Mouse (Mus musculus) gastrocnemius, adult 18-20 months (tissue): ENCODE measurements around the gene Nyx. TPM values are rescaled to one million over a fixed set of nuclear protein-coding genes. Genes with fewer than 3 reads are reported as not detected.
"Not testable (repeated sequence)": the region's sequence is repeated elsewhere in the genome, so short reads cannot be mapped to it uniquely, and the experiment has no call there.

Experiments
- DNase-seq: peaks from one replicate; pipeline ENCODE4 v3.0.0; 2021; ENCODE audit warnings: low spot score
- long read RNA-seq, 2 experiments: library from polyadenylated mRNA; stranded (forward); transcript quantifications; one replicate each; pipeline ENCODE4 v2.0.0; 2021
- total RNA-seq, 2 experiments: library from RNA; stranded (reverse); gene quantifications; 2 replicates each; pipeline ENCODE4 v1.2.3; 2021

Gene Nyx
- under 1 TPM in 1 of 2 experiments, not detected in 1; 0.07 TPM for total RNA-seq
- long read RNA-seq, experiment 1, result 0 reads
- long read RNA-seq, experiment 2, result 0 reads

DNA sequence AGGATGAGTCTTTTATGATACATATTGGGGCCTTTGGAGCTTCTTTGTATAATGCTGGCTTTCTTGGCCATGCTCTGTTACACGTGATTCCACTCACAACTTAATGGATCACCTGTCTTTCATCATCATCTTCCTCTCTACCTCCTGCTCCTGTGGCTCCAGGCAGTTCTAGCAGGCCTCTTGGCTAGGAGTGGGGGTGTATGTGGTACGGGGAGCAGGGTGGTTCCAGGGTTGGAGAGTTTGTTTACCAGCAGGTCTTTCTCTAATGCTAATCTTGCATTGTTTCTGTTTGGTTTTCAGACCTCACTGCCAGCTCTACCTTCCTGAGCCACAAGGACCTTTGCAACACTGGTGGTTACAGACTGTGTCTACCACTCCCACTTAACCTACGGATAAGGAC, at the start of gene Nyx:
Gene Nyx, plus strand, starts transcription at position 301 of the 400 bp plus-strand sequence.
- no peak for DNase-seq

DNA sequence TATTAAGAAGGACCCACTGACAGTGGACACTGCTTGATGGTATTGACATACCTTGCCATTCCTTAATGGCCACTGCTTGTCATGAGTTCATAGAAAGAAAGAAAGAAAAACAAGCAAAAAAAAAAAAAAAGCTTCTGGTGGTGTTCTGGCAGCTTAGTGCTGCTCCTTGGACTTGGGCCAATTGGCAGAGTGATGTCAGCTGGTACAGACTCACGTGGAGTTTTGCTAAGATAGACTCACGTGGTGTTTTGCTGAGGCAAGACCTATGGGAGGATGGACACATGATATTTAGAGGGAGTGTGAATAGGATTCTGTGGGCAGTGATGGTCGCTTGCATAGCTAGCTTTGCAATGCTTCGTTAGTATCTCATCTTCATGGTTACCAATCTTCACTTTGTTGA, 43.9 kb upstream of the Nyx start:
- no peak for DNase-seq

DNA sequence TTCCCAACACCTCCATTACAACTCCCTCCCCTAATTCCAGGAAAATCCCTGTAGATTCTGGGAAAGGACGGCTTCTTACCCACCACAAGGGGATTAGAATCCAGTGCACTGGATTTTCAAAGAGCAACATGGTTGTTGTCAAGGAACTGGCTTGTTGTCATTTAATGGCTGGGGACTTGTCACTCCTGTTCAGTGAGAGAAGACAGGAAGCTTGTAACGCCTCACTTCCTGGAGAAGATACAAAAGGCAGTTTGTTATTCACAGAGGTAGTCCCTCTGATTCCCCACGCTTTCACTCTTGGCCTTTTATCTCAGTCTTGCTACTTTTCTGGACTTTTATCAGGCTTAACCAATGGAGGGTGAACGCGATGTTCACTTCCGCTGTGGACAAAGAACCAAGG, 34.5 kb upstream of the Nyx start:
- DNase-seq, result no peak

DNA sequence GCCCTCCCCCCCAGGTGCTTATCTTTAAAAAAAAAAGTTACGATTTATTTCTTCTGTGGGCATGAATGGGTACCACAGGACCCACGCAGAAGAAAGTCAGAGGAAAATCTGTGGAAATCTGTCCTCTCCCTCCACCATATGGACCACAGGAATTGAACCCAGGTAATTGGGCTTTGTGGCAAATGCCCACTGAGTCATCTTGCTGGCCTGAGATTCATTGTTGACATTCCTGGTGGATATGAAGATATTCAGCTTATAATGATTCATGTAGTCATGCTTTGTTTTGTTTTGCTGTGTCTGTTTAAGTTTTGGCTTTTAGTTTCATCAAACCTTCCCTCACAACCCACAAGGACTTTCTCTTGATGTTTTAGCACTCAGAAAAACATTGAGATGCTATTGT, 29.9 kb upstream of the Nyx start:
- DNase-seq, result not testable (repeated sequence)

DNA sequence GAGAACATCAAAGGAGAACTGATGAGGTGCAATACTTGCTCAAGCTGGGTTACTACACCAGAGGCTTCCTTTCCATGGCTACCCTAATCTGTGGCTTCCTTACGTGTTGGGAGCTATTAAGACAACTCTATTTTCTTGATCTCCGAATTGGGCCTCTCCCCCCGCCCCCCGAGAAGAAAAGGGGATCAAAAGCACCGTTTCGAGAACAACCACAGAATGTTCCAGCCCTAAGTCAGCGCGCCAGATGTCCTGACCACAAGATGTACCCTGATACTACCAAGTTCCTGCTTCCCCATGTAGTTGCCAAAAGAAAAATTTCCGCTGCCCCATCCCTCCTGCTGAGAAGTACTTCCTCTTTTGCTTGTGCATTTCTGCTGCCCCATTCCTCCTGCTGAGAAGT, 9.4 kb upstream of the Nyx start:
- not testable (repeated sequence) for DNase-seq

DNA sequence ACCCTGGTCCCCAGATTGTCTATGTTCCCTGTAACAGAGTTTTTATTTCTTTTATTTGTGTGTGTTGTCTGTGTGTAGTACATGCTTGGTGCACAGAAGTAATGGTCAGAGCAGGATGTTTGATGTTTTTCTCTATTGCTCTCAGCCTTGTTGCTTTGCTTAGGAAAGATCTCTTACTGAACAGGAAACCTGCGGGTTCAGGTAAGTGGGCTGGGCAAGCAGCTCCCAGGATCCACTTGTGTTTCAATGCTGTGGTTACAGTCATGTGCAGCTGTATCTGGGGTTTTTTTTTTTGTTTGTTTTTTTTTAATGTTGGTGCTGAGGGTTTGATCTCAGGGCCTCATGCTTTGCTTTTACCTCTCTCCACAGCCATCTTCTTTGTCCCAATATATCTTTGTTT, 7.1 kb upstream of the Nyx start:
- no peak for DNase-seq

DNA sequence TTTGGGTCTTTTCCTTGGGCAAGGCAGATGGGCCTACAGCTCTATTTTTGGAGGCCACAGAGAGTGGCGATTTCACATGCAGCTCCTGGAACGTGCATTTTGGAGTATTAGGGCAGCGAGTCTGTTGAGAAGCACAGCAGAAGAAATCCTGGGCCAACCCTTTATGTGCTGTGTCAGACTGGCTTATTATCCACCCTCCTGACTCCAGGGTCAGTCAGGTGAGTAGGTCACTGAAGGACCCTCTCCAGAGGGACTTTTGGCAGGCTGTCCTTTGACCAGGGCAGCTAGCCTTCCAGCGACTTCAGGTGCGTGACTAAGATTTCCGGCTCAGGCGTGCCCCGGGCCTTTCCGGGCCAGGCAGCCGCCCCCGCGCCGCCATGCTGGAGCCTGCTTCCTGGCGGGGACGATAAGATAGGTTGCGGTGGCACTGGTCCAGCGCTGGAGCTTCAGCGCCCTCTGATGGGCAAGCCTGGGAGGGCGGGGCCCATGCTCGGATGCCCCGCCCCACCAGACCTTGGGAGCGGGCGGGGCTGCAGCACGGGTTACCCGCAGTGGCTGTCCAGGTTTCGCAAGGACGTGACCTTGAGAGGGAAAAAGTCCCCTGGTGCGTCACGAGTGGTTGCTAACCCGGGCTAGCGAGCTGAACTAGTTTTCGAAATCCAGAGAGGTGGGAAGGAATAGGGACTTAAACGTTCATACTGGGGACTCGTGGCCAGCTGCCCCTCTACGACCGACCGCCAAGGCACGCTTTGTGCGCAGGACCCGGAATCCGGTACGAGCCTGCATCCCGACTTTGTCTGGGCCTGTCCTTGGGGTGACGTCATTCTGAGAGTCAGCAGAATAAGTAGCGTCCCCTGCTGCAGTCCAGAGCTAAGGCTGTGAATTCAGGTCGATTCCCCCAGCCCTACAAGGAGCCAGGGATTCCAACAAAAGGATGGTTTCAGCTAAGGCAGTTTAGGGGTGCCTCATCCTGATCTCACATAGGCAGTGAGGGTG, 4.3 kb upstream of the Nyx start:
- peak; percentile 85 for DNase-seq

DNA sequence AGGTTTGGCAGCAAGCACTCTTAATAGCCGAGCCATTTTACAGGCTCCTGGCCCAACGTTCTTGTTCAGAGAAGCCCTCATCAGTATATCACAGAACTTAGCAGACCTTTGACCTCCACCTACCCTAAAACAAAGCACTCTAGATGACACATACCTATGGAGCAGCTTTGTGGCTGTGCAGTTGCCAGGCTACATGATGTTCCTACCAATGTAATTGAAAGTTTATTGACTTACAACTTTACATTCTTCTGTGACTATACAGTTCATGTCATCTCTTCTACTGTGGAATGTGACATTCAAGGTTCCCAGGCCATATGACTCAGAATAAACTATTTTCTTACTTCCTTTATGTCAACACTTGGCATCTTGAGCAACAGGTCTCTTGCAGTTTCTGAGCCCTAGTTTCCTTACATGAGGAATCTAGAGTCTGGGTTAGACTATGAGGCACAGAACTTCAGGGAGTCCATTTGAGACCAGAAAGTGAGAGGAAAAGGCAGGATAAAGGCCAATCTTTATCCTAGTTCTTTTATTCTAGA, 2.9 kb upstream of the Nyx start:
- no peak for DNase-seq

DNA sequence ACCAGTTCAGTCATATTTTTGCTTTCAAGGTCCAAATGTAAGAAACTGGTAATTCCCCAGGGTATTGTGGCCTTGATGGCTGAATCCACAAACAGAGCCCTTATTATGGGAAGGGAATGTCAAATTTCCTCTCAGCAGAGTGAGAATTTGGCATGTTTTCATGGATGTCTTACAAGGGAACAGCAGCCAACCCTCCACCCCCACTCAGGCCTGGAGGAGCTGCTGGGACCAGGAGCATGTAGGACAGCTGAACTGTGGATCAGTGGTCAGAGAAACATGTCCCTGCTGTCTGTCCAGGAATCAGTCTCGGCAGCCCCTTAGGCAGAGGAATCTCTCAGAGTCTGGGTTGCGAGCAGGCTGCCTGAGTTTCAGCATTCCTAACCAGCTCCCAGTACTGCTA, 771 bp downstream of the Nyx start:
- DNase-seq, result no peak

DNA sequence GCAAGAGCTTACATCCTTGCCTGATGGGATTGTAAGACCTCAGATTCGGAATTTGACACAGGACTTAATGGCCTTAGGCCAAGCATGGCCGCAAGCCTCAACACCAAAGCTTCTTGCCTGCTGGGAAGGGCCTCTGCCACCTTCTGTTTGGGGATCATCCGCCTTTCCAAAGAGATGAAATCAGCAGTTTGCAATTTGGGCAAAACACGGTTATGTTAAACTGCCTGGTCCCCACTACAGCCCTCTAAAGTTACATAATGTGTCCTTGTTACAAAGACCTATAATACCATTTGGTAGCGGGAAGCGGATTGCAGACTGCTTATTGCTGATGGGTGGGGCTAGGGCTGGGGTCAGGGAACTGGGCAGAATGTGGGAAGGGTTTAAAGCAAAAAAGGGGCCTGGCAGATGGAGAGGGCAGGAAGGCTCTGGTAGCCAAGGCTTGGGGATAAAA, 1.2 kb downstream of the Nyx start:
- no peak for DNase-seq

DNA sequence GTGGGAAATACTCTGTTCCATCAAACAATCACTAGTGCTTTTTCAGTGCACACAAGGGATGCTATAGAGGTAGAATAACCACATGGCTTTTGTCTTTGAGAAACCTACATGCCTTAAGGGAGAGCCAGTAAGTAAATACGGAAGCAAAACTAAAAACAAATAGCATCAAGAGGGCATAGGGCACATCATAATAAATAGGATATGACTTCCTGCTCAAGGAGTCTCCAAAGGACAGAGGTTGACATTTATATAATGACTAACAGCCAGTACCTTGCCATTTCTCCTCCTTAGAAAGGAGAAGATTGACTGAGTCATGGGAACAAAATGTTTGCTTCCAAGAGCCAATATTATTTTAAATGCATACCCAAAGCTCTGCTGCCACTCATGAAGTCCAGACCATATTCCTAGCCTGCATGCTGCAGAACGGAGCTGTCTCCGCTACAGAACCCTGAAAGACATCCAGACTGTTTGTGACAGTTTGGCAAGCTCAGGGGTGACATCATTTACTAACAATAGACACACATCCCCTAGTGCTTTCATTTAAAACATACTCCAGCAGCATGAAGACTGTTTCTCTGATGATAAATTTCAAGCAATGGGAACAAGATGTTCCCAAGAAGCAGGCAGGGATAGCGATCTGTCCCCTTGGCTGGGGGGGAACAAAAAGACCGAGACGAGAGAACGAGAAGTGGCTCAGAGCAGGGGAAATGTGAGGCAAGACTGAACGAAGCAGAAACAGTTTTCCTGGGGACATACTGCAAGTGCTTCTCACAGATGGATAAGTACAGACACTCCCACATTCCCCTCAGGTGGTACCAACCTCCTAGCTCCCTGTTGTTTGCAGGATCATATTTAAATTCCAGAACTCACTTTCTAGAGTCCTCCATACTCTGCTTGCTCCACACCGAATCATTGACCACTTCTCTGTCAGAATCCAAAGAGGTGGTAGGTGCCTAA, 3.5 kb downstream of the Nyx start:
- peak; percentile 82 for DNase-seq

DNA sequence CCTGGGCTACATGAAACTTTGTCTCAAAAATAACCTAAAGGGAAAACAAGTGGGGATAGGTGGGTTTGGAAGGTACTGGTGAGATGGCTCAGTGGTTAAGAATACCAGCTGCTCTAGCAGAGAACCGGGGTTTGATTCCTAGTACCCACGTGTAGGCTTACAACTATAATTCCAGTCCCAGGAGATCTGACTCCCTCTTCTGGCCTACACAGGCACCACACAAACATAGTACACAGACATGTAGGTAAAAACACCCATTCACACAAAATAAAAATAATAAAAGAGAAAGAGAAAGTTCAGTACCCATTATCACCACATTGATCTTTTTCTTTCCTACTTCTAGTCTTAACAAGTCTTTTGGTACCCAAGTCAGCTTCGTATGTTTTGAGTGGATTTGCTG, 6.0 kb downstream of the Nyx start:
- DNase-seq, result no peak

DNA sequence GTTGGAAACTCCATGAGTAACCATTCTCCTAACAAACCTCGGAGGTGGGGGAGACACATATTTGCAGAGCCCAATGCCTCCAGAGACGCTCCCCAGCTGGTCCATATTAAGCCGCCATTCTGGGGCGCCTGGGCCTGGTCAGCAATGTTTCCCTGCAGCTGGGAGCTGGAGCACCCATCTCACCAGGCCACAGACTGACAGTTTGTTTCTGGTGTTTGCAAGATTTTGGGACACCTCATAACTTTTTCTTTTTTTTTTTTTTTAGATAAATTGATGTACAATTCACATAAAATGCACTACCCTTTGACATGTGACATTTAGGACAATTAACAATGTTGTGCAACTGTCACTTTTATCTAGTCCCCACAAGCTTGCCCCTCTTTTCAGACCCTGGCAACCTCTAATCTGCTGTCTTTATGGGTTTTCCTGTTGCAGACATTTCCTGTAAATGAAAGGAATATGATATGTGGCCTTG, 6.9 kb downstream of the Nyx start:
- DNase-seq, result no peak

DNA sequence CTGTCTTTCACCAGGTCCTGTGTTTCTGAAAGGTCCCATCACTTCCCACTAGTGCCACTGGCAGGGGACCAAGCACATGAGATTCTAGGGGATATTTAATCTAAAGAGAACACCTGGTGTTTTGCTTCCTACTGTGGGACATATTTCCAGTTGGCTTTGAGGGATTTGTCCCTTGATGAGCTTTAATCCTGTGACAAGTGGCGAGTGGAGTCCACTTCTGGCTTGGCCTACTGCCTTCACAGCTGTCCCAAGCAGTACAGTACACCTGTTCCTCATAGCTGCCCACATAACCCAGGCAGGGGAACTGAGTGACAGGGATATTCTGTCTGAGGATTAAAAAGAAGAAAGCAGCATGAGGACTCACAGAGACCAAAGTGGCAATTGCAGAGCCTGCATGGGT, 9.5 kb downstream of the Nyx start:
- DNase-seq, result no peak

DNA sequence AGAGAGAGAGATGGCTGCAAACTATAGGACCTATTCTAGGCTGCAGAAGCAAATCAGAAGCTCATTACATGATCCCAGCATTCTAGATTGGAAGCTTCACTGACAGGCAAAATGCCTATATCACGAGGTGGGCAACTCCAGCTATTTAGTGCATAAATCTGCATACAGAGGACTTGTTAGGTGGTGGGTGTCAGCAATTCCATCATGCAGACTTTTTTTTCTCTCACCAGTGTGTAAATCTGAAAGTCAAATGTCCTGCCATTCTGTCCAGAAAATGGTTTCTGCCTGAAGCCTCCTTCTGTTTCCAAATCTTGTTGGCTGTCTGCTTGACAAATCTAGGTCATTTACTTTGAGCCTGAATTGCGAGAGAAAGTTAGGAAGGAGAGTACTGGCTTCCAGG, 11.7 kb downstream of the Nyx start:
- DNase-seq, result no peak

DNA sequence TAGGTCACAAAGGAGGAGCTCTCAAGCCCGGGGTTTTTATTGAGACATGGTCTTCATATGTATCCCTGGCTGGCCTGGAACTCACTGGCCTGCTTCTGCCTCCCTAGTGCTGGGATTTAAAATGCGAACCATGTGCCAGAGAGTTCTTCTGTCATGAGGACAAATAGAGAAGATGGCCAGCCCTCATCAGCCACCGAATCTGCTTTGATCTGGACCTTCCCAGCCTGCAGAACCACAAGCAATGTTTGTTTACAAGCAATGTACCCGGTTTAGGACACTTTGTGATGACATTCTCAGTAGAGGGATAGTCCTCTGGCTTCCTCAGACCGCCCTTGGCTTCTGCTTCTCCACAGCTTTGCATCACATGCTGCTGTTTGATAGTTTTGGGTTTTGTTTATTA, 12.4 kb downstream of the Nyx start:
- DNase-seq, result no peak

DNA sequence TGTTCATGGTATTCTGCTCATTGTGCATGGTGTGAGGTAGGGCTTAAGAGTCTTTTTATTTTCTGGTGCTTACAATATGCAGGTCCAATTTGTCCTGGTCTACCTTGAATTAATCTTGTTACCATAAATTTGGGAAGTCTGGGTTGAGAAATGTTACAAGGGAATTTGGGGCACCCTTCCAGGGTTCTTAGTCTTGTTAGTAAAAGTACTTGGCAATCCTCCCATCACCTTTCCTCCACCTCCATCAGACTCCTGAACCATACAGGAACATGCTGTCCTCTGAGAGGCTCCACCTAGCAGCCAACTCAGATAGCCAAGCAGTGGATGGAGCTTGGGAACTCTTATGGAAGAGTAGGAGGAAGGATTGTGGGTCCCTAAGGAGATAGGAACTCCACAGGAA, 13.7 kb downstream of the Nyx start:
- DNase-seq, result no peak

DNA sequence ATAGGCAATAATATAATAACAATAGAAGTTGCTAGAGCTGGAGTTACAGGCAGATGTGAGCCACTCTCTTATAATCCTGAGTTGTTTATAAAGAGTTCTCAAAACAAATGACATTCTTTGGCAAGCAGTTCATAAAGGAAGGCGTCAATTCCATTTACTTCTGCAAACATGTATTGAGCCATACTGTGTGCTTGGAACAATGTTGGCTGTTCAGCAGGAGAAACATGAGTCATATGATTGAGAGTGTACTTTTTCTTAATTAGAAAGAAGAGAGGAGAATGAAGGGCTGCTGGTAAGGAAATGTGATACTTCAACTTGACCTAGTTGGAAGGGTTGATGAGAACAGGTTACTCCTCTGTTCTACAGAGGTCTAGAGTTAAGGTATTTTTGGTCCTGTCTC, 16.7 kb downstream of the Nyx start:
- no peak for DNase-seq

DNA sequence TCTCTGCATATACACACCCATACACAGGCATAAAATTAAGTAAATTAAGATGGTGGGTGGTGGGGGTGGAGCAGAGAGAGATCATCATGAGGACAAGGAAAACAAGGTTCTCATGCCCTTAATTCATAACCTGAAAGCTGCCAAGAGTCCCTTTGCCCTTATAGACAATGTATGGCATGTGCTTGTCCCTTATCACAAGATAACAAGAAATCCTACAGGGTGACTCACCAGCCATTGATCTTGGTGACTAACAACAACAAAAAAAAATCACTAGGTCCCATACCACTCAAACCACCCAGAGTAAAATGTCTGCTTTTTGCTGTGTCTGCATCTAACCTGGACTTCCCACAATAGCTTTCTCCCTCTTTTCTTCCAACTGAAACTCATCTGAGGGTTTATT, 18.5 kb downstream of the Nyx start:
- DNase-seq, result no peak

DNA sequence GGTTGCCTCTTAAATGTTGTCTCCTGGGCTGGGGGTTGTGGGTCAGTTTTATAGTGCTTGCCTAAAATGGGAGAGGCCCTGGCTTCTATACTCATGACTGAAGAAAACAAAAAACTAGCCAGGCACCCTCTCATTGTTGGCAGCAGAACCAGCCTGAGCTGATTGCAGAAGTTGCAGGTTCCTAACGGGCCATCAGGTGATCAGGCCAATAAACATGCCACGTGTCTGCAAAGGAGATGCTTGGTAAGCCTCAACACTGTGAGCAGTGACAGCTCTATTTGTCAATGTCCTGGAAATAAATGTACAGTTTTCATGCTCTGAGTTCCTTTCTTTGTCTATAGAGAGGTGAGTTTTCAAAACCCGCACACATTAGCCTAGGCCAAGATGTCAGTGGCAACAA, 23.1 kb downstream of the Nyx start:
- DNase-seq, result no peak

DNA sequence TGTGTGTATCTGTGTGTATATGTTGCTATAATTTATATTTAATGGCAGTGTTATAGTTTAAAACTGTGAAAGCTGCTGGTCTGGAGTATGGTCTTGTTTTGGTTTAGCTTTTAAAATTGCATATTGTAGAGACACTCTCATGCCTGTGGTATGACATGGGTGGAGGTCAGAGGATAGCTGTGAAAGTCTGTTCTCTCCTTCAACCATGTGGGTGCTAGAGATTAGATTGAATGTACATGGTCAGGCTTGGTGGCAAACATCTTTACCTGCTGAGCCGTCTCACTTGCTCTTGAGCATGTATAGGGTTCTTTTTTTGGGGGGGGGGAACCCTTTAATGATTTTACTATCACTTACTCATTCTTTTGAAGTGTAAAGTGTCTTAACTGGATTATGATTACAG, 23.9 kb downstream of the Nyx start:
- DNase-seq, result no peak

DNA sequence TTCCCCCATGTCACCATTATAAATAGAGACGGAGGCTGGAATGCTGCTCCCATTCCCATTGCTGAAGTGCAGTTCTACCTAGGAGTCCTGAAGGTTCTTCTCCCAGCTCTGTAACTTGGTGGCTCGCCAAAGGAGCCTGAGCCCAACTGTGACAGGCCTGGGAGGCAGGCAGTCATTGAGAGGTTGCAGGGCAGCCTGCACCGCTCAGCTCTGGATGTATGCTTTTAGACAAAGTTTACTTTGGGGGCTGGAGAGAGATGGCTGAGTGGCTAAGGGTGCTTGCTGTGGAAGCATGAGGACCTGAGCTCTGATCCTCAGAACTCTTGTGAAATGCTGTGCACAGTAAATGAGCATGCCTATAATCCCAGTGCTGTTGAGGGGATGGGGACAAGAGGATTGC, 25.0 kb downstream of the Nyx start:
- DNase-seq, result no peak
